Comparison of ENCODE assay signal across 8 mouse cellular contexts in genomic region chr3:144203988-144204412, GRCm38 (mm10). TPM values are rescaled to one million over a fixed set of nuclear protein-coding genes. Genes with fewer than 3 reads are reported as not detected.
DNase-seq lines count a peak whose midpoint lies in the region; ATAC-seq and TF ChIP-seq lines count a peak whose summit lies in the region.

No protein-coding gene starts in this region.

- peak overlapping the region; percentile 97 for H3K27ac ChIP-seq in left cerebral cortex, adult 2 months
- H3K27ac ChIP-seq in bone marrow macrophage, adult 2 months (ENCODE audit: insufficient read depth, low read depth, low read length), result peak overlapping the region; percentile 79
- peak overlapping the region; percentile 97 for H3K27ac ChIP-seq in midbrain, embryonic 10.5 days (replicated peaks)

- TF ChIP-seq CTCF in left cerebral cortex, adult 2 months (IDR thresholded peaks at IDR 0.05), result no peak
- TF ChIP-seq CTCF in bone marrow macrophage, adult 2 months (IDR thresholded peaks at IDR 0.05; ENCODE audit: low read depth, low read length), result no peak

- no peaks in the 10 kb centered on the region for H3K9me3 ChIP-seq in midbrain, embryonic 10.5 days (replicated peaks)

- DNase-seq in left cerebral cortex, adult 2 months (ENCODE audit: extremely low spot score in 1 of 2, low spot score in 2 of 2), result no peak
- no peak for DNase-seq in left cerebral cortex, postnatal 36 days (ENCODE audit: low spot score in 2 of 2)
- DNase-seq in heart, postnatal 10 days, result peak; percentile 27 to 40
- no peak for DNase-seq in midbrain, embryonic 10.5 days (ENCODE audit: low spot score)
- DNase-seq in urinary bladder, postnatal 14 days (ENCODE audit: low spot score), result no peak
- no peak for DNase-seq in left cerebral cortex, postnatal 10 days (ENCODE audit: extremely low spot score in 1 of 2, low spot score in 2 of 2)

- no peak for ATAC-seq in megakaryocyte progenitor cell, adult 5-6 weeks (replicated peaks; ENCODE audit: poor library complexity)

- no peak for TF ChIP-seq POLR2A in bone marrow macrophage, adult 2 months (IDR thresholded peaks at IDR 0.05; ENCODE audit: borderline replicate concordance, low read depth, low read length)

- under 1% methylated on average over 5 of the region's 5 CpGs for WGBS in midbrain, embryonic 10.5 days

- peak overlapping the region; percentile 64 for H3K4me3 ChIP-seq in left cerebral cortex, adult 2 months
- H3K4me3 ChIP-seq in bone marrow macrophage, adult 2 months (ENCODE audit: insufficient read depth, low read length), result peak overlapping the region; percentile 99
- H3K4me3 ChIP-seq in midbrain, embryonic 10.5 days, result peak overlapping the region; percentile 89

- intact Hi-C loops in left cerebral cortex, adult 2 months (cut with DNase I), result loop anchor here (2.0 to 10.0 kb wide), 8 partner anchors 193 to 1099 kb away; no protein-coding TSS in a partner anchor
- intact Hi-C loops in left cerebral cortex, postnatal 36 days (cut with DNase I), result loop anchor here (2.0 to 10.0 kb wide), 8 partner anchors 193 to 1322 kb away; partner anchors contain the start of gene Pkn2
- intact Hi-C loops in heart, postnatal 10 days (cut with DNase I), result loop anchor here (5.0 to 10.0 kb wide), 2 partner anchors 292 to 511 kb away; no protein-coding TSS in a partner anchor
- intact Hi-C loops in left cerebral cortex, postnatal 10 days (cut with DNase I), result loop anchor here (10.0 kb wide), 2 partner anchors 599 to 959 kb away; no protein-coding TSS in a partner anchor

- peaks cover 19% of the 10 kb centered on the region for H3K4me1 ChIP-seq in bone marrow macrophage, adult 2 months (ENCODE audit: control insufficient read depth, insufficient read depth, low read length)
- H3K4me1 ChIP-seq in midbrain, embryonic 10.5 days, result peaks cover 42% of the 10 kb centered on the region

- H3K27me3 ChIP-seq in midbrain, embryonic 10.5 days (ENCODE audit: low read depth, poor library complexity, severe bottlenecking), result peaks cover 25% of the 10 kb centered on the region

- peaks cover 8% of the 10 kb centered on the region for H3K36me3 ChIP-seq in midbrain, embryonic 10.5 days

RNA-seq across cellular contexts. Expression of gene Lmo4, which starts 1.0 kb away (rescaled TPM):
- 100 to 1,000 TPM; 294 to 324 TPM for total RNA-seq in left cerebral cortex, adult 2 months (2021)
- 100 to 1,000 TPM; 301 to 330 TPM for total RNA-seq in left cerebral cortex, postnatal 36 days (2021)
- 67.1 and 69.6 TPM in 2 replicates for polyA plus RNA-seq in bone marrow macrophage, adult 2 months (2012; ENCODE audit: insufficient read depth, insufficient read length, missing spikeins)
- total RNA-seq in heart, postnatal 10 days (2021), result 10 to 100 TPM; 39.1 to 40.2 TPM
- polyA plus RNA-seq in midbrain, embryonic 10.5 days (2016; fragmentation: Nextera tagmentation; extraction: Ambion mirVana), result 26.8 and 27.4 TPM in 2 replicates
- total RNA-seq in left cerebral cortex, postnatal 10 days (2021), result 100 to 1,000 TPM; 251 to 313 TPM
- 147 and 167 TPM in 2 replicates for total RNA-seq in megakaryocyte progenitor cell, adult 5-6 weeks (2015)
- 37.0 and 44.7 TPM in 2 replicates for total RNA-seq in megakaryocyte progenitor cell, adult 5-6 weeks (2017)

Comparison
In these comparisons a context has a peak if more than half of its experiments do, and no peak if none do; other contexts are left out.
1. DNase-seq: peak in heart, postnatal 10 days (2 of 2); none in left cerebral cortex, adult 2 months (0 of 2), left cerebral cortex, postnatal 36 days (0 of 2), midbrain, embryonic 10.5 days (single experiment), urinary bladder, postnatal 14 days (single experiment) and left cerebral cortex, postnatal 10 days (0 of 2).
2. Peak in every context shown above with its lines, with median percentiles within 50 percentile points of each other: H3K27ac ChIP-seq and H3K4me3 ChIP-seq.